Mouse (Mus musculus): Measurements from ENCODE around the gene Gng8. TPM values are rescaled to one million over a fixed set of nuclear protein-coding genes. Genes with fewer than 3 reads are reported as not detected.

The Gng8 gene
- total and polyA plus RNA-seq, 3 experiments = 0.39 to 2.2 TPM; not detected in 1

DNA sequence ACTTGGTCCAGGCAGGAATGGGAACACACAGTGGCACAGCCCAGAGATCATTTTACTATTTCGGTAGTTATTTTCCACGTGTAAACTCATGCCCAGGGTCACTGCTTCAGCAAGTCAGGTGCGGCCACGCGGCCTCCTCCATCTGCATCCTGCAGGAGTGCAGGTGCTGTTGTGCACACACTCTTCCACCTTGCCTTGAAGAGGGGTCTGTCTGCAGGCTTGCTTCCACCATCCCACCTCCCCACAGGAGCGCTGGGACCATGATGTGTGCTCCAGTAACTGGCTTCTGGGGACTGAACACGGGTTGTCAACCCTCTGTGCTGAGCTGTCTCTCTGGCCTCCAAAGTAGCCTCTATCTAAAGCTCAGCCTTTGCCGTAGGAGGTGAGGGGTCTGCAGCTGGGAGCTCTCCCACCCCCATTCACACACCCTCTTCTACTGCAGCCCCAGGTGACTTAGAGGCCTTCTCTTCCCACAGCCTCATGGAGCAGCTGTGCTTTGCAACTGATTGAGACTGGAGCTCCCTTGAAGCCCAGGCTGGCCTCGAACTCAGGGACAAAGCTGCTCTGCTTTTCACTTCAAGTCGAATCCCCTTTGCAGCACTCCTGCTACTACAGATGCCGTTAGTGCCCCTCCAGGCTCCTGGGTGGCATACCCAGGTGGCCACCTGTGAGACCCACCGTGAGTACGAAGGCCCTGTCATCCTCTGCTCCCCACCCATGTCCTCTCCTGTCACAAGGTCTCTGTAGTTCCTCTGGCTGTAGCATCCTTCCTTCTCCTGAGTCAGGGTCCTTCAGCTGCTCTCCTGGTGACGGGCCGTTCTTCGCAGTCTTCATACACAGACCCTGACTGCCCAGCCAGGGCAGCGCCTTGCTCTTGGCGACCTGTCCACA is 23.1 kb downstream of the Gng8 start:
- H3K27ac ChIP-seq (ENCODE audit: control insufficient read depth, low read depth, low read length) = no peak overlapping the region
- H3K9ac ChIP-seq (ENCODE audit: control insufficient read depth, low read depth, low read length, poor library complexity, severe bottlenecking) = no peak overlapping the region
- peak; percentile 41; the same call in 1 of the 2 replicates for TF ChIP-seq POLR2AphosphoS2 (IDR thresholded peaks at IDR 0.05; ENCODE audit: low read length)
- no peak for TF ChIP-seq RAD21 (IDR thresholded peaks at IDR 0.05; ENCODE audit: low read depth, low read length)
- TF ChIP-seq ZMIZ1 (IDR thresholded peaks at IDR 0.05; ENCODE audit: low read depth, low read length) = peak; percentile 22; the same call in 1 of the 2 replicates
- peaks cover 6% of the 10 kb centered on the region; the same call in 1 of the 2 replicates for H3K79me2 ChIP-seq (ENCODE audit: control insufficient read depth, insufficient read depth, low read length, poor library complexity)
- no peak for DNase-seq (ENCODE audit: low read depth, low spot score)
- peaks cover 0 to 8% of the 10 kb centered on the region in 2 experiments for H3K36me3 ChIP-seq (ENCODE audit: control insufficient read depth in 1 of 2, insufficient read depth in 2 of 2, low read length in 2 of 2)
- peaks cover 2 to 14% of the 10 kb centered on the region in 2 experiments; a peak in 3 of 4 replicates for H3K4me1 ChIP-seq (ENCODE audit: control insufficient read depth in 1 of 2, insufficient read depth in 2 of 2, low read length in 2 of 2)
- H3K9me3 ChIP-seq (replicated peaks; ENCODE audit: insufficient read depth, low read length) = no peaks in the 10 kb centered on the region
- no peaks in the 10 kb centered on the region for H3K27me3 ChIP-seq (ENCODE audit: control insufficient read depth in 1 of 2, insufficient read depth in 2 of 2, low read length in 2 of 2)
- H3K4me3 ChIP-seq (ENCODE audit: control insufficient read depth in 1 of 2, insufficient read depth in 1 of 2, low read depth in 2 of 2, low read length in 2 of 2) = no peak overlapping the region

- no peak overlapping the region for H3K27ac ChIP-seq (ENCODE audit: control insufficient read depth, low read depth, low read length)
- H3K79me2 ChIP-seq (ENCODE audit: control insufficient read depth, insufficient read depth, low read length, poor library complexity) = peaks cover 13% of the 10 kb centered on the region
- H3K27me3 ChIP-seq (ENCODE audit: control insufficient read depth in 1 of 2, insufficient read depth in 2 of 2, low read length in 2 of 2) = no peaks in the 10 kb centered on the region
- no peaks in the 10 kb centered on the region; a peak in 2 of 4 replicates for H3K36me3 ChIP-seq (ENCODE audit: control insufficient read depth in 1 of 2, insufficient read depth in 2 of 2, low read length in 2 of 2)
- no peaks in the 10 kb centered on the region for H3K9me3 ChIP-seq (replicated peaks; ENCODE audit: insufficient read depth, low read length)
- H3K4me3 ChIP-seq (ENCODE audit: control insufficient read depth in 1 of 2, insufficient read depth in 1 of 2, low read depth in 2 of 2, low read length in 2 of 2) = no peak overlapping the region
- TF ChIP-seq MYC (IDR thresholded peaks at IDR 0.05; ENCODE audit: low read depth, low read length) (no peak), MAX (IDR thresholded peaks at IDR 0.05; ENCODE audit: low read length) (no peak), ZC3H11A (IDR thresholded peaks at IDR 0.05; ENCODE audit: low read depth, low read length) (no peak), GABPA (IDR thresholded peaks at IDR 0.05; ENCODE audit: low read depth, low read length) (no peak), NRF1 (IDR thresholded peaks at IDR 0.05; ENCODE audit: insufficient read depth, low read depth, low read length, poor library complexity, severe bottlenecking) (no peak), SIN3A (IDR thresholded peaks at IDR 0.05; ENCODE audit: low read length) (no peak), ELF1 (IDR thresholded peaks at IDR 0.05; ENCODE audit: low read depth, low read length) (no peak), TBP (IDR thresholded peaks at IDR 0.05; ENCODE audit: low read depth, low read length) (no peak), ETS1 (IDR thresholded peaks at IDR 0.05; ENCODE audit: low read depth, low read length) (no peak), CHD1 (IDR thresholded peaks at IDR 0.05; ENCODE audit: low read depth, low read length) (no peak), JUND (IDR thresholded peaks at IDR 0.05; ENCODE audit: low read depth, low read length) (no peak), MEF2A (IDR thresholded peaks at IDR 0.05; ENCODE audit: extremely low read depth, insufficient replicate concordance, low read depth, low read length, poor library complexity, severe bottlenecking) (no peak), MAZ (IDR thresholded peaks at IDR 0.05; ENCODE audit: low read depth, low read length) (no peak), UBTF (IDR thresholded peaks at IDR 0.05; ENCODE audit: borderline replicate concordance, insufficient read depth, low read depth, low read length) (no peak), ZMIZ1 (IDR thresholded peaks at IDR 0.05; ENCODE audit: low read depth, low read length) (no peak), GATA1 (IDR thresholded peaks at IDR 0.05; ENCODE audit: low read depth, low read length) (no peak), ZKSCAN1 (IDR thresholded peaks at IDR 0.05; ENCODE audit: low read depth, low read length) (no peak), TAL1 (IDR thresholded peaks at IDR 0.05; ENCODE audit: low read length) (no peak), RAD21 (IDR thresholded peaks at IDR 0.05; ENCODE audit: low read depth, low read length) (no peak), HCFC1 (IDR thresholded peaks at IDR 0.05; ENCODE audit: low read depth, low read length) (no peak)
- H3K4me1 ChIP-seq (ENCODE audit: control insufficient read depth in 1 of 2, insufficient read depth in 2 of 2, low read length in 2 of 2) = peaks cover 0 to 9% of the 10 kb centered on the region in 2 experiments; a peak in 1 of 4 replicates
- DNase-seq (ENCODE audit: low read depth, low spot score) = no peak
- H3K9ac ChIP-seq (ENCODE audit: control insufficient read depth, low read depth, low read length, poor library complexity, severe bottlenecking) = no peak overlapping the region
Measured at GRCm38 (mm10) chr7:16915461-16916340, 24.1 kb downstream of the Gng8 start.

All from MEL (cell line).